Mouse (Mus musculus) right cerebral cortex, postnatal 10 days (tissue): ENCODE measurements at regions not wholly inside any gene's neighbourhood (a gene's known extent, or its start where the extent isn't known, plus 50 kb on each side); places are given as distances from the start of the nearest gene placed in this dataset.

ENCODE experiments used
- DNase-seq, 2 experiments: peaks; one replicate each; pipeline ENCODE4 v3.0.0; 2021; ENCODE audit warnings: low spot score in 2 of 2

- DNase-seq = no peak
Measured at GRCm38 (mm10) chr2:33983112-33983748, 95.5 kb upstream of the Mvb12b start.

- peak in 1 of 2 experiments; percentile 22 for DNase-seq
Measured at GRCm38 (mm10) chr2:33981936-33982335, 94.2 kb upstream of the Mvb12b start.

- peak in 1 of 2 experiments; percentile 19 for DNase-seq
Measured at GRCm38 (mm10) chr2:33981321-33981720, 93.6 kb upstream of the Mvb12b start.

- DNase-seq = no peak
Measured at GRCm38 (mm10) chr2:33980884-33981283, 93.1 kb upstream of the Mvb12b start.

- DNase-seq = no peak
Measured at GRCm38 (mm10) chr2:33979276-33979675, 91.5 kb upstream of the Mvb12b start.

GRCm38 (mm10) chr2:33978550-33978949, 90.8 kb upstream of the Mvb12b start:
- DNase-seq = no peak

GRCm38 (mm10) chr2:33977576-33978352, 90.0 kb upstream of the Mvb12b start:
- peak; percentile 16 to 19 for DNase-seq

GRCm38 (mm10) chr2:33977151-33977550, 89.4 kb upstream of the Mvb12b start:
- DNase-seq = no peak

- peak; percentile 19 to 22 for DNase-seq
Measured at GRCm38 (mm10) chr2:33976183-33976582, 88.4 kb upstream of the Mvb12b start.

- peak; percentile 63 to 79 for DNase-seq
Measured at GRCm38 (mm10) chr2:33975423-33976127, 87.8 kb upstream of the Mvb12b start.

- DNase-seq = peak; percentile 15 to 18
Measured at GRCm38 (mm10) chr2:33974737-33975422, 87.1 kb upstream of the Mvb12b start.

- DNase-seq = peak in 1 of 2 experiments; percentile 17
Measured at GRCm38 (mm10) chr2:33974031-33974430, 86.3 kb upstream of the Mvb12b start.

- peak; percentile 90 to 91 for DNase-seq
Measured at GRCm38 (mm10) chr2:33973213-33973834, 85.6 kb upstream of the Mvb12b start.

GRCm38 (mm10) chr2:33966984-33967421, 79.3 kb upstream of the Mvb12b start:
- peak; percentile 79 to 83 for DNase-seq

GRCm38 (mm10) chr2:33966389-33966983, 78.7 kb upstream of the Mvb12b start:
- DNase-seq = no peak

GRCm38 (mm10) chr2:33964096-33964495, 76.3 kb upstream of the Mvb12b start:
- DNase-seq = no peak

- DNase-seq = peak in 1 of 2 experiments; percentile 15
Measured at GRCm38 (mm10) chr2:33962355-33963037, 74.8 kb upstream of the Mvb12b start.

- no peak for DNase-seq
Measured at GRCm38 (mm10) chr2:33961566-33961965, 73.8 kb upstream of the Mvb12b start.

GRCm38 (mm10) chr2:33957754-33958153, 70.0 kb upstream of the Mvb12b start:
- DNase-seq = peak in 1 of 2 experiments; percentile 59

- DNase-seq = no peak
Measured at GRCm38 (mm10) chr2:33944301-33944700, 56.6 kb upstream of the Mvb12b start.
